Mouse (Mus musculus) midbrain, embryonic 14.5 days (tissue): ENCODE measurements at regions not wholly inside any gene's neighbourhood (a gene's known extent, or its start where the extent isn't known, plus 50 kb on each side); places are given as distances from the start of the nearest gene placed in this dataset.

Experiments used
- ATAC-seq: fragments of 200-750 bp; cut with Nextera tagmentation; 2 replicates; pipeline ENCODE4 v1.8.0; 2017; ENCODE audit warnings: moderate number of reproducible peaks, moderate library complexity; ENCODE audit not compliant: low FRiP score, low TSS enrichment
- DNase-seq: peaks from one replicate; pipeline ENCODE4 v3.0.0-alpha.2; 2015
- H3K27ac ChIP-seq: fragments of 300-500 bp; sonication (generic); replicated peaks from 2 replicates; pipeline ENCODE4 v1.5.1; 2014; ENCODE audit warnings: mild to moderate bottlenecking, low read depth, low read length, moderate library complexity
- H3K27me3 ChIP-seq: fragments of 300-500 bp; sonication (generic); 2 replicates; pipeline ENCODE4 v1.6.1; 2014; ENCODE audit warnings: low read length, control low read depth, mixed read lengths; ENCODE audit not compliant: control insufficient read depth, insufficient read depth
- H3K36me3 ChIP-seq: fragments of 300-500 bp; sonication (generic); 2 replicates; pipeline ENCODE4 v1.6.1; 2014; ENCODE audit warnings: low read length, control low read depth; ENCODE audit not compliant: control insufficient read depth, insufficient read depth
- H3K4me1 ChIP-seq: fragments of 300-500 bp; sonication (generic); 2 replicates; pipeline ENCODE4 v1.6.1; 2014; ENCODE audit warnings: mild to moderate bottlenecking, antibody characterized with exemption, low read length, control low read depth; ENCODE audit not compliant: control insufficient read depth, insufficient read depth
- H3K4me2 ChIP-seq: fragments of 300-500 bp; sonication (generic); 2 replicates; pipeline ENCODE4 v1.6.1; 2014; ENCODE audit warnings: mild to moderate bottlenecking, low read length, moderate library complexity
- H3K4me3 ChIP-seq: fragments of 300-500 bp; sonication (generic); replicated peaks from 2 replicates; pipeline ENCODE4 v1.5.1; 2014; ENCODE audit warnings: low read depth, low read length
- H3K9ac ChIP-seq: fragments of 300-500 bp; sonication (generic); replicated peaks from 2 replicates; pipeline ENCODE4 v1.6.1; 2014; ENCODE audit warnings: mild to moderate bottlenecking, low read length, moderate library complexity
- H3K9me3 ChIP-seq: fragments of 300-500 bp; sonication (generic); 2 replicates; pipeline ENCODE4 v1.6.1; 2016; ENCODE audit warnings: low read length, control low read depth, mixed read lengths; ENCODE audit not compliant: control insufficient read depth
- WGBS: fragments of 180-500 bp; shearing (Covaris S2); extraction: QIAGEN DNeasy Blood & Tissue Kit; methylation state at CpG from one replicate; pipeline ENCODE4 v1.1.7; 2014; 5-methylcytosine and 5-hydroxymethylcytosine counted together

DNA sequence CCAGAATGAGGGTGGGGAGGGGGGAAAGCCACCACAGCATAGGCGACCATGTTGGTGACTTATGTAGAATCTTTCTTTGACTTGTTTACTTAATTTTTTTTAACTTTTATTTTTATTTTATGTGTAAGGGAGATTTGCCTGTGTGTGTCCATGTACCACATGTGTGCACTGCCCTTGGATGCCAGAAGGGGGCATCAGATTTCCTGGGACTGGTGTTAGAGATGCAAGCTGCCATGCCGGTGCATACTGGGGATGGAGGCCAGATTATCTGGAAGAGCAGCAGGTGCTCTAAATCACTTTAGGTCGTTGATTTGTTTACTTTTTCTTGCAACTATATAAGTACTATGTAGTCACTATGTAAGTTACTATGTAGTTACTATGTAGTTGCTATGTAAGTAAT is 114.2 kb upstream of the Tut7 start:
- no peaks in the 10 kb centered on the region for H3K9me3 ChIP-seq
- H3K4me1 ChIP-seq: peaks cover 6% of the 10 kb centered on the region
- no peak overlapping the region for H3K4me3 ChIP-seq
- DNase-seq (no peak), ATAC-seq (no peak)
- H3K9ac ChIP-seq: no peak overlapping the region
- WGBS: 58% methylated on average over 3 of the region's 3 CpGs
- no peaks in the 10 kb centered on the region for H3K27me3 ChIP-seq
- no peak overlapping the region for H3K4me2 ChIP-seq
- H3K27ac ChIP-seq: no peak overlapping the region
- H3K36me3 ChIP-seq: no peaks in the 10 kb centered on the region

DNA sequence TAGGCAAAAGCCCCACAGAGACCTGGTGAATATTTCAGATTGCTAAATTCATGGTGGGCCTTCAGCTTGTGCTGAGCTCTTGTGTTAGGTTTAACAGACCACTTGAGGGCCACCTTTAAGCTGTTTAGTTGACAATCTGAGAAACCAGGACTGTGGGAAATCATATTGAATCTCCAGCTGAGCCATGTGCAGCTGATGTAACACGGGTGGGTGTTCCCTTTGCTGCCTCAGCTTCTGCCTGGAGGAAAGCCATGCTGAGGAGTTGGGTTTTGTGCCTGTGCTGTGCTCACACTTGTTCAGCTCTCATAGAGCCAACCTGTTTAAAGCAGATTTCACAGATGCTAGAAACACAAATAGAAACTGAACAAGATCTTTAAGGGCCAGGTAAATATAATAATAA is 111.6 kb upstream of the Tut7 start:
- Histone ChIP-seq H3K4me1 (no peaks in the 10 kb centered on the region), H3K27ac (no peak overlapping the region), H3K9ac (no peak overlapping the region), H3K27me3 (no peaks in the 10 kb centered on the region), H3K36me3 (no peaks in the 10 kb centered on the region), H3K9me3 (no peaks in the 10 kb centered on the region), H3K4me3 (no peak overlapping the region), H3K4me2 (no peak overlapping the region)
- DNase-seq: no peak
- 55% methylated on average over 1 of the region's 1 CpGs for WGBS
- ATAC-seq: no peak

DNA sequence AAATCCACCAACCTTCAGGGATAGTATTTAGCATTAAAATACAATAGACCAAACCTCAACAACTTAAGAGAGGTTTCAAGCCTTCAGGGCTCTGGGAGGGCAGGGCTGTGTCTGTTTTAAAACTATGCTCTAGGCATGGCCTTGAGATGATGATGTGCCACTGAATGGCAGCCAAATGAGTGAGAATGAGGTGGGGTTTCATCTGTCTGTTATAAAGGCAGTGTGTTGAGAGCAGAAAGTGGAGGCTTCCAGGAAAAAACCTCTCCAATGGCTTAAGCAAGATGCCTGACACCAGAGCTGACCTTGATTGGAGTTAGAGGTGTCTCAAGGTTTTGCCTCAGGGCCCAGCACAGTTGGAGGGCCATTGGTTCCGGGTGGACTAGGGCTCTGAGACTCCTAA is 111.1 kb upstream of the Tut7 start:
- DNase-seq: no peak
- Histone ChIP-seq H3K4me3 (no peak overlapping the region), H3K9me3 (no peaks in the 10 kb centered on the region), H3K36me3 (no peaks in the 10 kb centered on the region), H3K4me2 (no peak overlapping the region), H3K27me3 (no peaks in the 10 kb centered on the region), H3K9ac (no peak overlapping the region), H3K27ac (no peak overlapping the region), H3K4me1 (no peaks in the 10 kb centered on the region)
- WGBS: 77% methylated on average over 1 of the region's 1 CpGs
- ATAC-seq: no peak

GRCm38 (mm10) chr13:59927379-59928111 is 104.6 kb upstream of the Tut7 start:
- H3K36me3 ChIP-seq: no peaks in the 10 kb centered on the region
- H3K27ac ChIP-seq: peak overlapping the region; percentile 16; the same call in 1 of the 2 replicates
- H3K9ac ChIP-seq: 0 out of 2 replicates have a peak overlapping the region, but pooled peaks have one; percentile 9
- DNase-seq (peak; percentile 73), ATAC-seq (peak; percentile 82)
- no peaks in the 10 kb centered on the region for H3K9me3 ChIP-seq
- peaks cover 10% of the 10 kb centered on the region for H3K4me1 ChIP-seq
- whole genome bisulfite sequencing: 25% methylated on average over 12 of the region's 12 CpGs
- peak overlapping the region; percentile 17; the same call in 1 of the 2 replicates for H3K4me2 ChIP-seq
- H3K4me3 ChIP-seq: no peak overlapping the region
- H3K27me3 ChIP-seq: no peaks in the 10 kb centered on the region

DNA sequence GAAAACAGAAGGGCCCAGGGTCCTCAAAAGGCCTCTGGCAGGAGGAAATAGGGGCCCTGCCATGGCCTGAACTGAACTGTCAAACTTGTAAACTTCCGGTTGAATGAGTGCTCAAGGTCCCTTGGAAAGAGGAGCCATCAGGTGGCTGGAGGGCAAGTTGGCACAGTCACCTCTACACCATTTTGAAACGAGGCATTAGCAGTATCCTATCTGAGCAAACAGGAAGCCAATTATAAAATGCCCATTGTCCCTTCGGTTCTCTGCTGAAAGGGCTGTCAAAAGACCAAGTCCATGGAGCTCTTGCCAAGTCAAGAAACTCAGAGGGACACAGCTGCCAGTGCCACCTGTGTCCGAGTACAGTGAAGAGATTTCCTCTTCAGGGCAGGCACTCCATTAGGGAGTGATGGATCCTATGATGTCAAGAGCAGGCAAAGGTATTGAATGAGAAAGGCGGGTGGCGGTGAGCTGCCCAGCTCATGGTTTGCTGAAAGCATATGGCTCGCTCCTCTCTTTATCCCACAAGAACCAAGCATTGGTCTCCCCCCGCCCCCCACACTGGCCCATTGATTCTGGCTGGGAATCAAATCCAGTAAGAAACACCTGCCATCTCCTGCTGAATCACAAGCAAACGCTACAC is 103.0 kb upstream of the Tut7 start:
- Histone ChIP-seq H3K27me3 (no peaks in the 10 kb centered on the region), H3K27ac (no peak overlapping the region; the same call in 1 of the 2 replicates), H3K9me3 (no peaks in the 10 kb centered on the region), H3K9ac (no peak overlapping the region), H3K36me3 (no peaks in the 10 kb centered on the region), H3K4me2 (no peak overlapping the region), H3K4me3 (no peak overlapping the region), H3K4me1 (peaks cover 10% of the 10 kb centered on the region)
- ATAC-seq: peak; percentile 55; the same call in 1 of the 2 replicates
- DNase-seq: peak; percentile 61
- WGBS: 56% methylated on average over 9 of the region's 9 CpGs

- 95% methylated on average over 5 of the region's 5 CpGs for WGBS
These were observed 94.2 kb upstream of the Tut7 start for GRCm38 (mm10) chr13:59917185-59917584.

DNA sequence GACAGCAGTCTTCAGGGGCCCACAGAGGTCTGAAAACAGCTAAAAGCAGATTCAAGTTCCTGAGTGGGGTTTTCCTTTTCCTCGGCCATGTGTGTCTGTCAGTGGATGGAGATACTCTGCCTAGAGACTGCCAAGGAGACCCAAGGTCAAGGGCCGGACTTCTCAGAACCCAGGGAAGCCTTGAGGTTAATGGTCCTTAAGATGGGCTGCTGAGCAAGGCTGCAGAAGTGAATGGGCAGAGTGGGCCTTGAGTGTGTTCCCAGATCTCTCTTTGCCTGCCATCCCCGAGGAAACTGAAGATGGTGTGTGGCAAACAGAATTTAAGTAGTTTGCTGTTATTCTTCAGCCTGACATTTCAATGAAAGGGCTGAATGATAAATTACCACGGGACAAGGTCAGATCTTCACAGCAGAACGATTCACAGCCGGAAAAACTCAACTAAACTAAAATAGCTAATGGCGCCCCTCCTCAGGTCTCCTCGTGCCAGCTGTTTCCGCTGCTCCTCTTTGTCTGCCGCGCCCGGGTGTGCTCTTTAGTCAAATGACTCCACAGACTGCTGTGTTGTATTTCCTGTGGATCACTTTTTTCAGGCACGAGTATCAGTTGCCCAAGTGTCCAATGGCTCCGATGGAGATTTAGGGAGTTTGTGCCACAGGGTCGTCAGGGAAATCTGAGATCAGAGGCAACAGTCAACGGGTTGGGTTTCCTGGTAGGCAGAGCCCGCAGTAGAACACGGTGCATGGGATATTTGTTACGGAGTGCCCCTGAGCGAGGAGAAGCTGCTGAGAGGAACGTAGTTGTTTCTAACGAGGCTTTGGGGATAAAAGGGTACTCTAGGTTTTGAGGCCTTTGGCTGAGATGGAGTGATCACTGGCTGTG is 93.5 kb upstream of the Tut7 start:
- H3K27me3 ChIP-seq: no peaks in the 10 kb centered on the region
- no peaks in the 10 kb centered on the region for H3K4me1 ChIP-seq
- no peak overlapping the region for H3K4me2 ChIP-seq
- H3K36me3 ChIP-seq: no peaks in the 10 kb centered on the region
- no peak overlapping the region for H3K27ac ChIP-seq
- H3K9ac ChIP-seq: no peak overlapping the region
- ATAC-seq: no peak
- H3K9me3 ChIP-seq: no peaks in the 10 kb centered on the region
- DNase-seq: no peak
- 85% methylated on average over 22 of the region's 22 CpGs for WGBS
- no peak overlapping the region for H3K4me3 ChIP-seq

More at GRCm38 (mm10) chr13:59917185-59917584, 94.2 kb upstream of the Tut7 start:
- no peaks in the 10 kb centered on the region for H3K9me3 ChIP-seq
- H3K27ac ChIP-seq: no peak overlapping the region
- no peaks in the 10 kb centered on the region for H3K4me1 ChIP-seq
- ATAC-seq: no peak
- H3K9ac ChIP-seq: no peak overlapping the region
- no peak overlapping the region for H3K4me2 ChIP-seq
- H3K27me3 ChIP-seq: no peaks in the 10 kb centered on the region
- H3K36me3 ChIP-seq: no peaks in the 10 kb centered on the region
- DNase-seq: no peak
- H3K4me3 ChIP-seq: no peak overlapping the region

DNA sequence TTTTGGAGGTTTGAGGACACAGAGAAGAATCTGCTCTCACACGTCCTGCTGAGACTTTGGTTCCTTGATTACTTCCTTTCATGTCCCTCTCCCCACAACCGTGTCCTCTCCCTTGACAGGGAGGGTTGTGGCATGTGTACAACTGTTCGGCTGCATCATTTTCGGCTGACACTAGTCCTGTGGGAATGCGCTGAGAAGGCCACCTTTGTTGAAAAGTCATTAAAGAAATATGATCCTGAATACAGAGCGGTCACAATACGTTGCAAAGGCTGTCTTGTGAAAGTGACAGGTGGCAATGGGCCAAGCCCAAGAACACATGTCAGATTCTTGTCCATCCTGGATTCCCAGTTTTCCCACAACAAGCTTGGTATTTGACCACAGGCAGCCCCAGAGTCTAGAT is 92.8 kb upstream of the Tut7 start:
- peaks cover 2% of the 10 kb centered on the region; the same call in 1 of the 2 replicates for H3K4me1 ChIP-seq
- ATAC-seq (no peak), DNase-seq (no peak)
- no peaks in the 10 kb centered on the region for H3K36me3 ChIP-seq
- WGBS: 81% methylated on average over 7 of the region's 7 CpGs
- no peak overlapping the region for H3K4me3 ChIP-seq
- no peaks in the 10 kb centered on the region for H3K27me3 ChIP-seq
- no peaks in the 10 kb centered on the region for H3K9me3 ChIP-seq
- no peak overlapping the region for H3K4me2 ChIP-seq
- H3K27ac ChIP-seq: no peak overlapping the region
- no peak overlapping the region for H3K9ac ChIP-seq
